Mouse (Mus musculus): Measurements from ENCODE around the gene Arhgap1.

GRCm38 (mm10) chr2:91695436-91696224, 46.0 kb downstream of the Arhgap1 start:
- TF ChIP-seq POLR2AphosphoS2 (IDR thresholded peaks at IDR 0.05; ENCODE audit: insufficient read length, low read depth) (no peak), POLR2A (IDR thresholded peaks at IDR 0.05; ENCODE audit: insufficient read length, low read depth) (no peak), CEBPB (IDR thresholded peaks at IDR 0.05; ENCODE audit: insufficient read depth, poor library complexity, severe bottlenecking) (no peak), TCF12 (IDR thresholded peaks at IDR 0.05; ENCODE audit: insufficient read depth, poor library complexity, severe bottlenecking) (no peak), MAX (IDR thresholded peaks at IDR 0.05; ENCODE audit: low read depth) (no peak), REST (IDR thresholded peaks at IDR 0.05; ENCODE audit: insufficient read depth, insufficient read length) (no peak)
